Mouse (Mus musculus): ENCODE data around the gene Wdr70.
"Not testable (repeated sequence)": the region's sequence is repeated elsewhere in the genome, so short reads cannot be mapped to it uniquely, and the experiment has no call there.

Gene Wdr70

DNA sequence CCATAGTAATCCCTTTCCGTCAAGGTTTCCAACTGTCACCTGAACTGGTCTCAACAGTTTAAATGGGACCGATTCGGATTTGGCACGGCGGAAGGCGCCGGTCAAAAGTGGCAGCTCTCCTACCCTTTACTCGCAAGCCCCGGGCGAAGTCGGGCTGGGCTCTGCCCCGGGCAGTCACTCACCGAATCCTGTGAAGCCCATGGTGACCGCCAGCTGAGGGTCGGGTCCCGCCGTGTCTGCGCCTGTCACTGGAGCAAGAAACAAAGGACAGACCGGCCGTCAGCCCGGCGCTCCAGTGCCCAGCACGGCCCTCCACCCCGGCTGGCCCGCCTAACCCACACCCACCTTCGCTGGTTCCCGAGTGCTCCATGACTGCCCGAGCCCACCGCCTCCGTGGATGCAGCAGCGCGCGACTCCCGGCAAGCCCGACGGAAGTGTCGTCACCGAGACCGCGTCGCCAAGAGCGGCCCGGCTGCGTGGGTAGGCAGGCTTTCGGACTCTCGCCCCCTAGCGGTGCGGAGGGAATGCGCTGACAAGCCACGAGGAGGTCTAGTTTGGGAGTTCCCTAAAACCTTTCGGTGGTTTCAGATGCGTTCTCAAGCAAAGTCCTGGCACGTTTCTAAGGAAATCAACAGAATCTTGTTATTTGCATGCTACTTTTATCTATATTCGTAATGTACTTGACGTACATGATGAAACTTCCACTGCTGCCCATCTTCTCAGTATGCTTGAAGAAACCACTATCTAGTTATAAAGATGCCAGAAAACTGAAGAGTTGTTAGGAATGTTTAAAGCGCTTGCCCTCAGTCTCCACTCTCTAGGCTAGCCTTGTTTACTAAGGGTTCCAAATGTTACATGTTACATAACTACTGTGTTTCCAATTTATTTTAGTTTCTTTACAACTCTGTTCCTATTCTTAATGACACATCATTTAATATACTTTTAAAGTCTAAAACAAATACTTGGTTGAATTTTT is at the start of gene Wdr70:
Wdr70 (minus strand) TSS at position 436 of the 976 bp plus-strand sequence.
- peak; percentile 95 to 97 for DNase-seq (ENCODE audit: low spot score in 2 of 2)

DNA sequence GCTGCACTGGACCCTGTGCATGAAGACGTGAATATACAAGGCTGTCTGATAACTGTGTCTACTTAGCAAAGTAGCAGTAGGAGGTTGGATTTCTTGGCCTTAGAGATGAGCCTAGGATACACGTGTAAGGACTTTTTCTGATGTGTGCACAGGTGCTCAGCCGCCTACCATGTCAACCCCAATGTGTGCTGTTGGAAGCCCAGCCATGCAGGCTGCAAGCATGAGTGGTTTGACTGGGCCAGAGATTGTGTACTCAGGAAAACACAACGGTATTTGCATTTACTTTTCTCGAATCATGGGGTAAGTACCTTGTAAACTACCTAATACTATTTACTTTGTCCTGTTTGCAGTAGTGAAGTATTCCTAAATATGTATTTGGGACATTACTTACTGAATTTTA is 36.6 kb upstream of the Wdr70 start:
- no peak for DNase-seq (ENCODE audit: low spot score in 2 of 2)

DNA sequence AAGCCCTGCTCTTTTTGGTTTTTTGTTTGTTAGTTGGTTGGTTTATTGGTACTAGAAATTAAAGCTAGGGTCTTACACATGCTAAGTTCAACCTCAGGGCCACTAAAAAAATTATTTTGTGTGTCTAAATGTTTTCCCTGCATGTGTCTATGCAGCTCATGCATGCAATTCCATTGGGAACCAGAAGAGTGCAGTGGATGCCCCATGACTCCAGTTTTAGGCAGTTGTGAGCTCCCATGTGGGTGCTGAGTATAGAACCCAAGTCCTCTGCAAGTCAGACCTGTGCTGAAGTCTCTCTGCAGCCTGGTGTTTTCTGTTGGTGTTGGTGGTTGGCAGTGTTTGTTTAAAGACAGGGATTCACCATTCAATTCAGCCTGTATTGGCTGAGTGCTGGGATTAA is 32.8 kb upstream of the Wdr70 start:
- DNase-seq (ENCODE audit: low spot score in 2 of 2), result no peak

DNA sequence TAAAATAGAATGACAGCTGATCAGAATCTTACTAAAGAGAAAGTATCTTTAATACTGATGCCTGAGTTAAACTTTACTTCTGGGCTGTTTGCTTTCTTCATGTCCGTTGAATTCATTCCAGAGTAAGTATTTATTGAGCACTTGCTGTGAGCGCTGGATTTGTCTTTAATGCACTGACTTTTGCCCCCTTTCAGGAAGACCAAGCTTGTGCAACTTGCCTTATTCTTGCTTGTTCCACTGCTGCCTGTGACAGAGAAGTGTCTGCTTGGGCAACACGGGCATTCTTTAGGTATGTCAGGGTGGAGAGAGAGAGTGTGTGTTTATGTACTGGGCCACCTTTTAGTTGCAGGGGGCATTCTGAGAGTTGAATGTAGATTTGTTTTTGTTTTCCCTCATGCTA is 32.3 kb upstream of the Wdr70 start:
- no peak for DNase-seq (ENCODE audit: low spot score in 2 of 2)

DNA sequence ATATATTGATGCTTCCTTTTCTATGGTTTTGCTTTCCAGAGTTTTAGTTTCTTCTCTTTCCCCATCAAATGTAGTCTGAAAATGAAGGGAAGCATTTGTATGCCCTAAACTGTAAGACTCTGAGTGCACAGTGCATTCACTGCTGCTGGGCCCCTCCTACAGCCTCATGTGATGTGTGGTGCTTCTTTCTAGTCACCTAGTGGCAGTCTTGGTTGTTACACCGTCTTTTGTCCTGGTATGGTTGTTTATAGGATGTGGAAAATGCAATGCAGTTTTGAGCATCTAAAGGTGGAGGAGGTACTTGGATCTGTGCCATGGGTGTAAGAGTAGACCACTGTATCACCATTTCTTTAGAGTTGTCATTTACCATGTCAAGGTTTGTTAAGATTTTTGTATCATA is 30.3 kb upstream of the Wdr70 start:
- no peak for DNase-seq (ENCODE audit: low spot score in 2 of 2)

DNA sequence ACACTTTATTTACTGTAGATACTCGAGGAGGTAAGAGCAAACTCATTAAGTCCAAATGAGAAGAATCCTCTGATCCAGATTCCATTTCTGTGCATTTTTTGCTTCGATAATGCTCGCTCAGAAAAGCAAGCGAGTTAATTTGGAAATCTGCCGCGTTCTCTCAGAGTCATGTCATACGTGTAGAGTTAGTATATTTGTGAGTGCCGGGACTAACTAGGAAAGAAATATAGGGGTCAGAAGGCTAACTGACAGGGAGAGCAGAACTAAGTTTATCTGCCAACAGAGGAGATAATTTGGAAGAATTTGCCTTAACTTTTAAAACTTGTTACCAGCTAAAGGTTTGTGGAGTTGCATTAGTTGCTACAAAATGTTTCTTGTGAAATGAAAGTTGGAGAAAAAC is 10.8 kb upstream of the Wdr70 start:
- DNase-seq (ENCODE audit: low spot score in 2 of 2), result no peak

DNA sequence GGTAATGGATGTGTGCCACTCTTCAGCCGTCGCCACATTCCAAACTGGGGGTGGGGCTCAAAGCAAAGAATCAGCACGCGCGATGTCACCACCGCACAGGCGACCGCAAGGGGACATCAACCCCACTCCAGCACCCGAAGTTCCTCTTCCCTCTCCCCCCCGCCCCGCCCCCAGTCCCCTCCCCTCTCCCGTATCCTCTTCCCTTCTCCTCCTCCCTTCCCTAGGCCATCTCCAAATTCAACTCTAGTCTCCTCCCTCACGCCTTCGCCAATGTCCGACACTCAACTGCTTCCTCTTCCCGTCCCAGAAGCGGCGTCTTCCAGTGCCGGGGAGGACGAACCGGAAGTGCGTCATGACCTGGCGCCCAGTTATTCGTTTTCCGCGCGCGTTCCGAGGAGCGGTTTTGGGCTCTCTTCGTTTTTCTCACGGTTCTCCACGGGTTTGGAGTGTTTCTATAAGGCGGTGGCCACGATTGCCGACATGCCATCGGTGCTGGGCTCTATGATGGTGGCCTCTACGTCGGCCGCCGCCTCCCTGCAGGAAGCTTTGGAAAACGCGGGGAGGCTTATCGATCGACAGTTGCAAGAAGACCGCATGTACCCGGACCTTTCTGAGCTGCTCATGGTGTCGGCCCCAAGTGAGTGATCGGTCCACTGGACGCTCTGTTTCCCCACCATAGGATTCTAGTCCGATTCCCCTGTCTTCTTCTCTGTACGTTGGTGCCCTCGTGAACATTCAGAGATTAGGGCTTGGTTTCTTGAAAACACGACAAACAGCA is 10.1 kb upstream of the Wdr70 start, which contains the start of gene Nup155:
Nup155 (plus strand) TSS at position 308 of the 778 bp plus-strand sequence.
- peak; percentile 88 to 90 for DNase-seq (ENCODE audit: low spot score in 2 of 2)

DNA sequence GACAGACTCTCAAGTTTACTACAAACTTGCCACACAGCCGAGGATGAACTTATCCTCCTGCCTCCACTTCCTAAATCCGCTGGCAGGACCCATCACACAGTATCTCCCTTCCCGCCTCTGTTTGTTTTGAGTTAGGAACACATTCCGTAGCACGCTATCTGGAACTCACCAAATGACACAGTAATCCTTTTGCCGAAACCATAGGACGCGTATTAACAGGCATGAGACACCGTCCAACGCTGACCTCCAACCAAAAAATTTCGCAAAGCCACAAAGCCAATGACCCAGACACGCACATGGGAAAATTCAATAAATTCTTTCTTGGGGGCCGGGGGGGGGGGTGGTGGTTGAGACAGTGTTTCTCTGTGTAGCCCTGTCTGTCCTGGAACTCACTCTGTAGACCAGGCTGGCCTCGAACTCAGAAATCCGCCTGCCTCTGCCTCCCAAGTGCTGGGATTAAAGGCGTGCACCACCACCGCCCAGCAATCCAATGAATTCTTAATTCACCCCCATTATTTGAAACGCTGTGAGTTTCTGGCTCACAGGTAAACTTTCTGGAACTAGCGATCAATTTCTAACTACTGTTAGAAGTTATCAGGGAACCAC is 9.5 kb upstream of the Wdr70 start:
- DNase-seq (ENCODE audit: low spot score in 2 of 2), result no peak

DNA sequence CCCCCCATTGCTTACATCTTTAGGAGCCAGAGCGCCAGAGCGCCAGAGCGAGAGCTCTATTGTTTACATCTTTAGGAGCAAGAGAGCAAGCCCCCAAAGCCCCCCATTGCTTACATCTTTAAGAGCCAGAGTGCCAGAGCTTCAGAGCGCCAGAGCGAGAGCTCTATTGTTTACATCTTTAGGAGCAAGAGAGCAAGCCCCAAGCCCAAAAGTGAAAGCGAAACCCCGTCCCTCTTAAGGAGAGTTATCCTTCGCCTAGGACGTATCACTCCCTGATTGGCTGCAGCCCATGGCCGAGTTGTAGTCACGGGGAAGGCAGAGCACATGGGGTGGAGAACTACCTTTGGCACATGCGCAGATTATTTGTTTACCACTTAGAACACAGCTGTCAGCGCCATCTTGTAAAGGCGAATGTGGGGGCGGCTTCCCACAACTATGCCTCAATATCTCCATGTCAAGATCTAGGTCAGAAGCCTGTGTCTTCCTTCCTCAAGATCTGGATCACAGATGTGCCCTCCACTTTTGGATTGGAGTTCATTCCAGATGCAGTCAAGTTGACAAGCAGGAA is 3.0 kb upstream of the Wdr70 start:
- DNase-seq (ENCODE audit: low spot score in 2 of 2), result not testable (repeated sequence)

DNA sequence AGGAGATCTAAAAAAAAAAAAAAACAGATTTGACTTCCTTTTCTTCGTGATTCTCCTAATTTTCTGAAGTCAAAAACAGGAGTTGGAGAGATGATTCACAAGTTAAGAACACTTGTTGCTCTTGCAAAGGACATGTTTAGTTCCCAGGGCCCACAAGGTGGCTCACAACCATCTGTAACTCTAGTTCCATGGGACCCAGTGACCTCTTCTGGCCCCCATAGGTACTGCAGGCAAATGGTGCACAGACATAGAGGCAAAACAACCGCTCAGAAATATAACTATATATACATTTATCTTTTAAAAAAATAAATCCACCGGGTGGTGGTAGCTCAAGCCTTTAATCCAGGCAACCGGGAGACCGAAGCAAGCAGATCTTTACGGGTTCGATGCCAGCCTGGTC is 1.2 kb downstream of the Wdr70 start:
- peak; percentile 17 to 21 for DNase-seq (ENCODE audit: low spot score in 2 of 2)

DNA sequence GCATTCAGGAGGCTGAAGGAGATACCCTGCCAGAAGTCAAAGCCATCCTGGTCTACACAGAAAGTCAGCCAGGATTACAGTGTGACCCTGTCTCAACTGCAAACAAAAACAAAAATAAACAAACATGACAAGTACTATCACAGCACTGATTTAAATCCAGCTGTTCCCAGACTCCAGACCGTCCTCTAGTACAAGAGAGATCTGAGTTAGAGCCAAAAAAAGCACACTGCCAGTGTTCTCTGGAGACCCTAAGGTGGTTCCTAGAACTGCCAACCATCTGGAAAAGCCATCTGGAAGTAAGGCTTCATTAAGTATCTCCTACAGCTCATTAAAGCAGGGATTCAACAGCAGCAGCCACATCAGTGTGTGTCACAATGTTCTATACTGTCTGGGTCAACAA is 6.3 kb downstream of the Wdr70 start:
- not testable (repeated sequence) for DNase-seq (ENCODE audit: low spot score in 2 of 2)

DNA sequence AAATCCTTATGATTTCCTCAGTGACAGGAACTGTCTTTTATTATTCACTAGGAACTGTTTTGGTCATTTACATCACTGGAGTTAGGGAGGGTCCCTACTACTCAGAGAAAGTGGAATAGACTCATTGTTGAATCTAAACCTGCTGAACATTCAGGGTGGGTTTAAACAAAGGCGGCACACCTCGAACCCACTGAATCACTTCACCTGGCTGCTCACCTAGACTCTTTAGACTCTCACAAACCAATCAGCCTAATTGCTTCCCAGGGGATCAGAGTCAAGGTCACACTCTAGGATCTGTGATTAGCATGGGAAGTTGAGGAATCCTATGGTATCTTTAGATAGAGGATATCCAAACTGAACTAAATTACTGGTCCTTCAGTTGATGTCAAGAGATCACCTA is 8.3 kb downstream of the Wdr70 start:
- no peak for DNase-seq (ENCODE audit: low spot score in 2 of 2)

DNA sequence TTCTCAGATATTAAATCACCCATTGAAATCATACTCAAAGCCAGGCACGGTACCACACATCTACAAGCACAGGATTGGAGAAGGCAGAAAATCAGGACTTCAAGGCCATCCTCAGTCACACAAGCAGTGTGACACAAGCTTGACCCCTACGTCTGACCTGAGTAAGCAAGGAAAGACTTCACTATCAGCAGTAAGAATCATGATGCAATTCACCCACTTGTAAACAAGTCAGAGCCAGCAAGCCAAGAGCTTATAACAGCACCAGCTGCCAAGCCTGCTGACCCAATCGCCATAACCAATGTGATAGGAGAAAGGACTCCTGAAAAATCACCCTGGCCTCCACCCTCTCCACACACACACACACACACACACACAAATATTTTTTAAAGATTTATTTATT is 10.3 kb downstream of the Wdr70 start:
- no peak for DNase-seq (ENCODE audit: low spot score in 2 of 2)

DNA sequence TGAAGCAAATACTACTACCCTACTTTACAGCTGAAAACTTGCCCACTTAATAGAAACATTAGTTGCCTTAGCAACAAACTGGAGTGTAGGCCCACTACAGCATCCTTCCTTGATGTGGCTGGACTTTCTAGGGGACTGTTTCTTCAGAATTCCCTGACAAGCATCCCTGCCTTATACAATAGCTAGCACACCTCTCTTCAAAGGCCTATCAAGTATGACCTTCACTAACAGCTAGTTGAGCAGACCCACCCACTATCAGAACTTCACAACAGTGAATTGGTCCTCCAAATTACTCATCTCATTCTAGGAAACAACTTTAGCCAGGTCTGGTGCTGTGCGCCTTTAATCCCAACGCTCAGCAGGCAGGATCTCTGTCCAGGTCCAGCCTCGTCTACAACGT is 11.7 kb downstream of the Wdr70 start:
- no peak for DNase-seq (ENCODE audit: low spot score in 2 of 2)

DNA sequence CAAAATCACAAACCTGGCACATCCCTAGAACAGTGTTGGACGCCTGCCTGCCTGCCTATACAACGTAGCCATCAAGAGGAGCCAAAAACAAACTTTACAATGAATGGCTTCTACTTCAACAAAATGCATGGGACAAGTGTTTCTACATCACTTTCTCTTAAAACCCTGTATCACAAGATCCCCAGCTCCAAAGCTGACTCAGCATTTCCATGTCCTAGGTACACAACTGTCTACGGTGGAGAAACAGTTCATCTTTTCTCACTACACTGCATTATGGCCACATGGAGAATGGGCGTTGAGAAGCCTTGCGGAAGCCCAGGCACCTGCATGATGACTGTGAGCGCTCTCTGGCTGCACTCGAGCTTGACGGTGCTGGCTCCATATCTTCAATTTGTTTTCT is 16.9 kb downstream of the Wdr70 start:
- no peak for DNase-seq (ENCODE audit: low spot score in 2 of 2)

DNA sequence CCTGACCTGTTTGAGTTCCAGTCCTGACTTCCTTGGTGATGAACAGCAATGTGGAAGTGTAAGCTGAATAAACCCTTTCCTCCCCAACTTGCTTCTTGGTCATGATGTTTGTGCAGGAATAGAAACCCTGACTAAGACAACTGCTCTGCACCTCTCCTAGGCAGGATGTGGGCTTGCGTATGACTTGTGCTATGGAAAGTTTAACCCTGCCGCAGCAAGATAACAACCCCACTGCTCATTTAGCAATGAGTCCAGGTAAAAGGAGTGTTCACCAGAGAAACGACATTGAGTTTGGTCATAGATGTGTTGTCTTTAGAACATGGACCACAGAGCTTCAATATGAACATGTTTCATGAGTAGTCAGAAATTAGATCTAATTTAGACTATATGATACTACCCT is 25.9 kb downstream of the Wdr70 start:
- not testable (repeated sequence) for DNase-seq (ENCODE audit: low spot score in 2 of 2)

DNA sequence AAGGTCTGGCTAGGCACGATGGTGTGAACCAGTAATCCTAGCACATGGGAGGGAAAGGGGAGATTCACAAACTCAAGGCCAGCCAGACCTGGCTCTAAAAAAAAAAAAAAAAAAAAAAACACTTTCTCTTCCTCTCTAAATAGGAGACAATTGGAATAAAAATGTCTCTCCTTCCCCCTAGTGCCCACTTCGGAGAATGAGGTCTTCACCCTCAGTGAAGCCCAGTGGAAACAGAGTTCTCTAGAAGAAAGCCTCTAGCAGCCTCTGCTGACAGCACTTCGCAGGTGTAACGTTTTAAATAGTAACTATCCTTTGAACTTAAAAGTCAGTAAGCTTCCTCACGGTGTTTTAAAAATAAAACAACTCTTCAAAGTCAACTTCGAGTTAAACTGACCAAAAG is 33.8 kb downstream of the Wdr70 start:
- DNase-seq (ENCODE audit: low spot score in 2 of 2), result no peak

DNA sequence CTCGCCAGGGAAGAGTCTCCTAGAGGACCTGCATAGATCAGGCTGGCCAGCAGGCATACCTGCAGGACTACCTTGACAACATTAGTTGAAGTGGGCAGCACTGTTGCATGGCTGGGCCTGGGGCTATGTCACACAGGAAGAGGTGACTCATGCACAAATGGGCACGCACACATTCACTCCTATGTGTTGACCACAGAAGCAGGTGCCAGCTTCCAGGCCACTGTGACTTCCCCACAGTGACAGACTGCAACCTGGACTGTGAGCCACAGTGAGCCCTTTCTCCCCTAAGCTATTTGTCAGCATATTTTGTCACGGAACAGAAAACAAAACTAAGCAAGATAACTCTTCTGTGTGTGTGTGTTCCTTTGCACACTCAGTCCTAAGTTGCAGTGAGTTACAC is 47.8 kb downstream of the Wdr70 start:
- DNase-seq (ENCODE audit: low spot score in 2 of 2), result no peak

DNA sequence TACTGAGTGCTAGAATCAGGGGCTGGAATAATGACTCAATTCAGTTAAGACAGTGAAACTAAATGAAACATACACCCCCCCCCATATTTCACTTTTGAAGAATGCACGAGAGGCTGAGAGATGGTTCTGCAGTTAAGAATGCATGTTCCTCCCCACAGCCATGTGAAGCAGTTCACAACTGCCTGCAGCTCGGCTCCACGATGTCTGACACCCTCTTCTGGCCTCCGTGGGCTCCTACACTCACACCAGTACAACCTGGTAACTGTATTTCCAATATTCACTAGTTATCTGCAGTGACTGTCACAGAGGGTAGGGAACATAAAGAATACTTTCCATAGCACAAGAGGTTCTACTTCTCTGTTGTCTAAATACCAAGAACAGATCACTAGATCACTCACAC is 59.2 kb downstream of the Wdr70 start:
- DNase-seq (ENCODE audit: low spot score in 2 of 2), result no peak

DNA sequence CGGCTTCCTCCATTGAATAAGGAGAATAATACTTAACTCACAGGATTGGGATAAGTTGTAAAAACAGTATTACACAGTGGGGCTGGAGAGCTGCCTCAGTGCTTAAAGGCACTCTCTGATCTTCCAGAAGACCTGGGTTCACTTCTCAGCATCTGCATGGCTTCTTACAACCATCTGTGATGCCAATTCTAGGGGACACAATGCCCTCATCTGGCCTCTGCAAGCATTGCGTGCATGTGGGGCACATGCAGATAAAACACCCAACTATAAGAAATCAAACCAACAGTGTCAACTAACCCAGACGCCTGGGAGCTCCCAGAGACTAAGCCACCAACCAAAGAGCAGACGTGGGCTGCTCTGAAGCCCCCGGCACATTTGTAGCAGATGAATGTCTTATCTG is 60.6 kb downstream of the Wdr70 start:
- DNase-seq (ENCODE audit: low spot score in 2 of 2), result no peak

DNA sequence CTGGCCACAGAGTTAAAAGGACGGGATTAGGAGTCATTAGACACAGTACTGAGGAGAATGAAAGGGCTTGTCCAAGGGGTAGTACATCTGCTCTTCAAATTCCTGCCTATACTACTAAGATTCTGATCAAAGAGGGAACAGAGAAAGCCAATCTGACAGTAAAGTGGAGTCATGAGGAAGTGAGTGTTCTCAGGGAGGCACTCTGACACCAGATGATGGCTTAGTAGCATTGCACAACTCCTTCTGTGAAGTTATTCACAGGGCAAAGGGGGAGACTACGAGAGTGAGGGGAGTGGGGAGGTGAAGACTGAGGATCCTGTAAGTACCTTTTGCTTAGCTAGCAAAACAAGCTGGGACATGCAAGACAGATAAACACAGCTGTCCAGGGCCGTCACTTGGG is 61.2 kb downstream of the Wdr70 start:
- no peak for DNase-seq (ENCODE audit: low spot score in 2 of 2)

DNA sequence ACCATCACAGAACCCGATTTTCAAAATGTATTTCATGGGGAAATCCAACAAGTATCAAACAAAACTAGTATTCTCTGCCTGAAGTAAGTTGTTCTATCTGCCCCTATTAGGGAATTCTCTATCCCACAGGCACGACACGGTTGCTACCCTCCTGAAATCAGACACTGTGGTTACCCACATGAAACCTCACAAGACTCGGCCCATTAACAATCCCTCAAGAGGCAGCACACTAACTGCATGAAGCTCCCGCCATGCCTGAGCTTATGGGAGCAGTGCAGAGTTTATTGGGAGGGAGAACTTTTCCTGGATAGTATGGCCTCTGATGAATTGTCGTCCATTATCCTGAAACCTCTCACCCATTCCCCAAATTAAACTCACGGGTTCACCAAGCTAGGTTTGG is 67.8 kb downstream of the Wdr70 start:
- no peak for DNase-seq (ENCODE audit: low spot score in 2 of 2)
